Mouse (Mus musculus) E14TG2a.4 (cell line): ENCODE data around the gene Fbf1.

Source experiments
- CTCF ChIP-seq: conservative IDR thresholded peaks from 2 replicates; pipeline ENCODE4 v1.5.1; 2014; ENCODE audit warnings: low read length
- NANOG ChIP-seq: IDR thresholded peaks from 2 replicates; pipeline ENCODE4 v1.6.1; 2014; ENCODE audit warnings: borderline replicate concordance, low read length, mixed read lengths
- POU5F1 ChIP-seq: IDR thresholded peaks from 2 replicates; pipeline ENCODE4 v1.6.1; 2014; ENCODE audit warnings: low read length, borderline replicate concordance

GRCm38 (mm10) chr11:116186360-116186759 is 18.4 kb upstream of the Fbf1 start:
- TF ChIP-seq CTCF (no peak), POU5F1 (no peak), NANOG (no peak)
